Mouse (Mus musculus): ENCODE measurements around the gene Tm2d3. TPM values are rescaled to one million over a fixed set of nuclear protein-coding genes. Genes with fewer than 3 reads are reported as not detected.

The Tm2d3 gene
- total and polyA plus RNA-seq, 2 experiments, result 94.3 to 101 TPM

DNA sequence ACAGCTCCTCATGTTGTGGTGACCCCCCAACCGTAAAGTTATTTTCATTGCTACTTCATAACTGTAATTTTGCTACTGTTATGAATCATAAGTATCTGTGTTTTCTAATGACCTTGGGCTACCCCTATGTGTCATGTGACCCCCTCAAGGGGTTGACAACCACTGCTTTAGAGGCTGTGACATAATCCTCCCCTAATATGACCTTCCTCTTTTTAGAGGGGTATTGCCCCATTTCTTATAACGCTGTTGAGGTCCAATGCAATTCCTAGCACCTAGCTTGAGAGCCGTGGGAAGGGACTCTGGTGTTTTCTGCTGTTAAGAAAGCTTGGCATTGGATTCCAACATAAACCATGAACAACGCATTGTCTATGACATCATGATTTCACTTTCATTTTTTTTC, 40.3 kb upstream of the Tm2d3 start:
- Histone ChIP-seq H3K4me1 (ENCODE audit: control insufficient read depth, insufficient read depth, low read length) (no peaks in the 10 kb centered on the region; the same call in 1 of the 2 replicates), H3K79me2 (ENCODE audit: control insufficient read depth, insufficient read depth, low read length) (no peaks in the 10 kb centered on the region), H3K27ac (replicated peaks; ENCODE audit: insufficient read depth, low read depth, low read length) (no peak overlapping the region), H3K27me3 (ENCODE audit: control insufficient read depth, insufficient read depth, low read length) (no peaks in the 10 kb centered on the region), H3K9ac (ENCODE audit: low read depth, low read length) (no peak overlapping the region), H3K36me3 (ENCODE audit: control insufficient read depth, insufficient read depth, low read length) (peaks cover 34% of the 10 kb centered on the region), H3K4me3 (ENCODE audit: insufficient read depth, low read depth, low read length) (no peak overlapping the region)
- WGBS, result 90% methylated on average over 4 of the region's 4 CpGs
- no peak for DNase-seq (ENCODE audit: extremely low read depth, low read depth, low spot score)
- TF ChIP-seq POLR2A (IDR thresholded peaks at IDR 0.05; ENCODE audit: extremely low read depth, insufficient read depth, low read length) (no peak), CTCF (IDR thresholded peaks at IDR 0.05; ENCODE audit: low read depth, low read length) (no peak)

DNA sequence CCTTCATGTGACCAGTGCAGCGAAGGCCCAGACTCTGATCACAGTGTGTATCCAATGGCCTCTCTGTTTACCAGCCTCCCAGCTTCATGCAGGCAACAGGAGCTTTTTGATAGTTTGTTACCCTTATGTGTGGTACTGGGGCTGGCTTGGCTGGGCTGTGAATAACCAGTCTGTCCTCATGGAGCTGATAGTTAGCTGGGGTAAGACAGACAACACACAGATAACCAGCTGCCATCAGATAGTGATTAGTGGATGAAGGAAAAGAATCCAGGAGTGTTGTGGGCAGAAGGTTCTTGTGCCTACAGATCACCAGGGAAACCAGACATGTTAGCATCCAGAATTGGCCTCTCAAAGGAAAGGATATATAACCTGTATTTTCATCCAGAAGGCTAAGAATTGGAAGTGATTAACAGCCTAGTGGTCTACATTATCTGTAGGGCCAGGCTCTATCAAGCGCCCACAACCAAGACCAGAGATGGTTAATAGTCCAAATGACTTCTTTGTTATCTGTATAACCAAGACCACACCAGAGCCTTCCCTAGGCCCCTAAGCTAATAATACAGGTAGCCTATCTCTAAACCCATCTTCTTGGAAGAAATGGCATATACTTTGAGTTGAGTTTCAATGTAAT, 33.4 kb upstream of the Tm2d3 start:
- peaks cover 29% of the 10 kb centered on the region for H3K36me3 ChIP-seq (ENCODE audit: control insufficient read depth, insufficient read depth, low read length)
- DNase-seq (ENCODE audit: extremely low read depth, low read depth, low spot score), result no peak
- no peak overlapping the region for H3K4me3 ChIP-seq (ENCODE audit: insufficient read depth, low read depth, low read length)
- no peak overlapping the region for H3K27ac ChIP-seq (replicated peaks; ENCODE audit: insufficient read depth, low read depth, low read length)
- no peaks in the 10 kb centered on the region for H3K27me3 ChIP-seq (ENCODE audit: control insufficient read depth, insufficient read depth, low read length)
- no peaks in the 10 kb centered on the region for H3K79me2 ChIP-seq (ENCODE audit: control insufficient read depth, insufficient read depth, low read length)
- no peaks in the 10 kb centered on the region for H3K4me1 ChIP-seq (ENCODE audit: control insufficient read depth, insufficient read depth, low read length)
- 97% methylated on average over 2 of the region's 2 CpGs for WGBS
- TF ChIP-seq CTCF (IDR thresholded peaks at IDR 0.05; ENCODE audit: low read depth, low read length), result no peak
- no peak for TF ChIP-seq POLR2A (IDR thresholded peaks at IDR 0.05; ENCODE audit: extremely low read depth, insufficient read depth, low read length)
- H3K9ac ChIP-seq (ENCODE audit: low read depth, low read length), result no peak overlapping the region

DNA sequence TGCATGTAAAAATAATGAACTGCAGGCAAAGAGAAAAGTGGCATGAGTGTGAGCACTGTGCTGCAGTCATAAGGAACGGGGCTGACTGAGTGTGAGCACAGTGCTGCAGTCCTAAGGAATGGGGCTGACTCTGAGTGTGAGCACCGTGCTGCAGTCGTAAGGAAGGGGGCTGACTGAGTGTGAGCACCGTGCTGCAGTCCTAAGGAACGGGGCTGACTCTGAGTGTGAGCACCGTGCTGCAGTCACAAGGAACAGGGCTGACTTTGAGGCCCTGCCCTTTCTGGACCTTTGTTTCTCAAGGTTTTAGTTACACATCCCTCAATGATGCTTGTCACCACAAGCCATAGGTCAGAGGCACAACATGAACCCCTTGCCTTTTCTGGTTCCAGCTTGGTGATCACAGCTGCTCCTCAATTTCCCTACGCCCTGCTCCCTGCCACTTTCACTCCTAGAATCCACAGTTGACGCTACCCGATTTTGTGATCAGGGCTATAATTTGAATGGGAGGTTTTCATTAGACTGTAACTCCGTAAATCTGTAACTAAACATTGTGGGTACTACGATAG, 27.7 kb upstream of the Tm2d3 start:
- no peak for DNase-seq (ENCODE audit: extremely low read depth, low read depth, low spot score)
- WGBS, result 94% methylated on average over 11 of the region's 11 CpGs
- no peaks in the 10 kb centered on the region for H3K79me2 ChIP-seq (ENCODE audit: control insufficient read depth, insufficient read depth, low read length)
- TF ChIP-seq POLR2A (IDR thresholded peaks at IDR 0.05; ENCODE audit: extremely low read depth, insufficient read depth, low read length), result no peak
- no peak for TF ChIP-seq CTCF (IDR thresholded peaks at IDR 0.05; ENCODE audit: low read depth, low read length)
- H3K36me3 ChIP-seq (ENCODE audit: control insufficient read depth, insufficient read depth, low read length), result peaks cover 29% of the 10 kb centered on the region; the same call in 1 of the 2 replicates
- H3K27ac ChIP-seq (replicated peaks; ENCODE audit: insufficient read depth, low read depth, low read length), result no peak overlapping the region
- no peaks in the 10 kb centered on the region for H3K27me3 ChIP-seq (ENCODE audit: control insufficient read depth, insufficient read depth, low read length)
- no peaks in the 10 kb centered on the region for H3K4me1 ChIP-seq (ENCODE audit: control insufficient read depth, insufficient read depth, low read length)
- H3K9ac ChIP-seq (ENCODE audit: low read depth, low read length), result no peak overlapping the region
- no peak overlapping the region for H3K4me3 ChIP-seq (ENCODE audit: insufficient read depth, low read depth, low read length)

DNA sequence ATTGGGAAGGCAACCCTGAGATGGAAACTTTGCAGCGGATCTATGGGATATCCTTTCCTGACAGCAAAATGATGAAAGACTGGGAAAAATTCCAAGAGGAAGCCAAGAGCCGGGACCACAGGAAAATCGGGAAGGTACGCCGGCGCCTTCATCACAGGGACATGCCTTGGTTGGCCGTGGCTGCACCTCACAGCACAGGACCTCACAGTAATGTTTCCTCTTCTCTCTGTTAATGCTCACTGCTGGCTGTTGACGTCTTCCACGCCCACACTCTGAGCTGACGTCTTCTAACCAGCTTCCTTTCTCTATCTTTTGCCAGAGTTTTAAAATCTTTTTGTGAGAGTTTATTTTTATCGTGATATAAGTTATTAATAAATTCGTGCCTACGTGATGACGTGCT, 27.1 kb upstream of the Tm2d3 start:
- no peaks in the 10 kb centered on the region for H3K79me2 ChIP-seq (ENCODE audit: control insufficient read depth, insufficient read depth, low read length)
- WGBS, result 82% methylated on average over 14 of the region's 14 CpGs
- no peak for DNase-seq (ENCODE audit: extremely low read depth, low read depth, low spot score)
- H3K27me3 ChIP-seq (ENCODE audit: control insufficient read depth, insufficient read depth, low read length), result no peaks in the 10 kb centered on the region
- peaks cover 29% of the 10 kb centered on the region; the same call in 1 of the 2 replicates for H3K36me3 ChIP-seq (ENCODE audit: control insufficient read depth, insufficient read depth, low read length)
- TF ChIP-seq CTCF (IDR thresholded peaks at IDR 0.05; ENCODE audit: low read depth, low read length) (no peak), POLR2A (IDR thresholded peaks at IDR 0.05; ENCODE audit: extremely low read depth, insufficient read depth, low read length) (no peak)
- H3K9ac ChIP-seq (ENCODE audit: low read depth, low read length), result no peak overlapping the region
- no peak overlapping the region for H3K4me3 ChIP-seq (ENCODE audit: insufficient read depth, low read depth, low read length)
- H3K4me1 ChIP-seq (ENCODE audit: control insufficient read depth, insufficient read depth, low read length), result no peaks in the 10 kb centered on the region
- no peak overlapping the region for H3K27ac ChIP-seq (replicated peaks; ENCODE audit: insufficient read depth, low read depth, low read length)

DNA sequence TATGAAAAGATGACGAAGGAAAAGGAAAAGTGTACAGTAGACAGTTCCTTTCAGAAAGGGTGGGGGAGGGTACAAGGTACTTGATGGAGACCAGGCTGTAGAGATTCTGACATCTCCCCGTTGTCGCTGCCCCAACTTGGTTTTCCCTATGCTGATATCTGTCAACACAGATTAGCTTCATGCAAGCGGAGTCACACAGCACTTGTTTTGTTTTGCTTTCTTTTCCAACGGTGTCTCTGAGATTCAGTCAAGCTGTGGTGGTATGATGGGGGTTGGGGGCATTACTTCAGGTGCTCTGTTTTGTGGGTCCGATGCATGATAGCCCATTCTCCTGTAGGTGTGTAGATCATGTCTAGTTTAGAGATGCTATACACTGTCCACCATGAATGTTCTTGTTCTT, 23.5 kb upstream of the Tm2d3 start:
- no peaks in the 10 kb centered on the region for H3K79me2 ChIP-seq (ENCODE audit: control insufficient read depth, insufficient read depth, low read length)
- no peaks in the 10 kb centered on the region for H3K4me1 ChIP-seq (ENCODE audit: control insufficient read depth, insufficient read depth, low read length)
- H3K27me3 ChIP-seq (ENCODE audit: control insufficient read depth, insufficient read depth, low read length), result no peaks in the 10 kb centered on the region
- 94% methylated on average over 6 of the region's 6 CpGs for WGBS
- H3K27ac ChIP-seq (replicated peaks; ENCODE audit: insufficient read depth, low read depth, low read length), result no peak overlapping the region
- H3K9ac ChIP-seq (ENCODE audit: low read depth, low read length), result no peak overlapping the region
- peaks cover 19% of the 10 kb centered on the region; the same call in 1 of the 2 replicates for H3K36me3 ChIP-seq (ENCODE audit: control insufficient read depth, insufficient read depth, low read length)
- TF ChIP-seq CTCF (IDR thresholded peaks at IDR 0.05; ENCODE audit: low read depth, low read length) (no peak), POLR2A (IDR thresholded peaks at IDR 0.05; ENCODE audit: extremely low read depth, insufficient read depth, low read length) (no peak)
- no peak for DNase-seq (ENCODE audit: extremely low read depth, low read depth, low spot score)
- no peak overlapping the region for H3K4me3 ChIP-seq (ENCODE audit: insufficient read depth, low read depth, low read length)

DNA sequence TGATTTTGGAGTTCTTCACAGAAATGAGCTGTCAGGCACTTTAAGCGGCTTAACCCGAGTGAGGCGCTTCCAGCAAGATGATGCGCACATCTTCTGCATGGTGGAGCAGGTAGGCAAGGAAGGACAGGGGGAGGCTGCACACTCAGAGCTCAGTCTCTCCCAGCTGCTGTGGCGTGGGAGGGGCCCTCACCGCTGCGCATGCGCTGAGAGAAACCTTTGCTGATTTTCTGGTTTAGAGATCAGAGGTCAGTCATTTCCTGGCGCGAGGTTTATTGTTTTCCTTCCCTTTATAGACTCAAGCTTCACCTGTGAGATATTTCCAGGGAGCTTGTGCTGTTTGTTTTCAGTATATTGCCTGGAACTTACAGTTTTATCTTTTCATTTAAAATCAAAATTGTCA, 12.9 kb upstream of the Tm2d3 start:
- peaks cover 3% of the 10 kb centered on the region; the same call in 1 of the 2 replicates for H3K36me3 ChIP-seq (ENCODE audit: control insufficient read depth, insufficient read depth, low read length)
- no peaks in the 10 kb centered on the region for H3K4me1 ChIP-seq (ENCODE audit: control insufficient read depth, insufficient read depth, low read length)
- H3K9ac ChIP-seq (ENCODE audit: low read depth, low read length), result no peak overlapping the region
- no peak for TF ChIP-seq POLR2A (IDR thresholded peaks at IDR 0.05; ENCODE audit: extremely low read depth, insufficient read depth, low read length)
- TF ChIP-seq CTCF (IDR thresholded peaks at IDR 0.05; ENCODE audit: low read depth, low read length), result no peak
- 73% methylated on average over 10 of the region's 10 CpGs for WGBS
- no peak overlapping the region for H3K4me3 ChIP-seq (ENCODE audit: insufficient read depth, low read depth, low read length)
- no peaks in the 10 kb centered on the region for H3K27me3 ChIP-seq (ENCODE audit: control insufficient read depth, insufficient read depth, low read length)
- H3K27ac ChIP-seq (replicated peaks; ENCODE audit: insufficient read depth, low read depth, low read length), result no peak overlapping the region
- H3K79me2 ChIP-seq (ENCODE audit: control insufficient read depth, insufficient read depth, low read length), result no peaks in the 10 kb centered on the region
- peak; percentile 65 for DNase-seq (ENCODE audit: extremely low read depth, low read depth, low spot score)

Data from liver, adult 2 months (tissue).